Comparison of ENCODE assay signal across 24 mouse cellular contexts in genomic region chr10:45262126-45262525, GRCm38 (mm10).
DNase-seq lines count a peak whose midpoint lies in the region; ATAC-seq and TF ChIP-seq lines count a peak whose summit lies in the region.
"Had no signal": no experiment of that assay in that cellular context is flagged by ENCODE, and none has a peak within 500 bp of the region (broad histone marks: within the 10 kb centered on the region; RNA-seq: fewer than 3 reads in every experiment).

No protein-coding gene starts in this region.

- H3K4me3 ChIP-seq in embryonic facial prominence, embryonic 14.5 days (ENCODE audit: low read depth, low read length): no peak overlapping the region
- H3K4me3 ChIP-seq in embryonic facial prominence, embryonic 10.5 days: no peak overlapping the region
- no peak overlapping the region for H3K4me3 ChIP-seq in C2C12 (ENCODE audit: insufficient read depth, poor library complexity, severe bottlenecking)
- H3K4me3 ChIP-seq: embryonic facial prominence, embryonic 12.5 days; embryonic facial prominence, embryonic 15.5 days; erythroblast, embryonic 14.5 days; forebrain, embryonic 10.5 days; forebrain, embryonic 12.5 days had no signal

- no peak overlapping the region for H3K9ac ChIP-seq in embryonic facial prominence, embryonic 14.5 days (ENCODE audit: low read depth, low read length)
- H3K9ac ChIP-seq: embryonic facial prominence, embryonic 12.5 days; embryonic facial prominence, embryonic 15.5 days; forebrain, embryonic 12.5 days had no signal

- no peak overlapping the region for H3K4me2 ChIP-seq in embryonic facial prominence, embryonic 14.5 days (ENCODE audit: low read depth, low read length)
- H3K4me2 ChIP-seq: embryonic facial prominence, embryonic 12.5 days; embryonic facial prominence, embryonic 15.5 days; forebrain, embryonic 12.5 days had no signal

- peak; percentile 17 for DNase-seq in embryonic facial prominence, embryonic 14.5 days (ENCODE audit: low spot score)
- DNase-seq in embryonic facial prominence, embryonic 10.5 days (ENCODE audit: low spot score): no peak
- peak; percentile 89 for DNase-seq in Patski (ENCODE audit: low read depth, low spot score)
- DNase-seq in lung, postnatal 14 days: no peak
- DNase-seq in urinary bladder, postnatal 10 days (ENCODE audit: low spot score): no peak
- DNase-seq: adrenal gland, adult 2 months; adrenal gland, postnatal 10 days; adrenal gland, postnatal 25 days; B cell, adult 2 months; cerebellum, adult 11 months; cerebellum, adult 18-20 months; cerebellum, adult 8-10 months; cerebellum, postnatal 10 days; cerebellum, postnatal 25 days; embryo, embryonic 11 days had no signal

- 70% methylated on average over 3 of the region's 3 CpGs for WGBS in embryonic facial prominence, embryonic 14.5 days
- 89% methylated on average over 3 of the region's 3 CpGs for WGBS in embryonic facial prominence, embryonic 10.5 days

- no peak overlapping the region for H3ac ChIP-seq in C2C12 (ENCODE audit: control insufficient read depth, insufficient read length, low read depth)

- POLR2A ChIA-PET in Patski (lab: Charles Lee): interaction anchor here (1.6 kb wide), 1 partner anchor 68 kb away, joined by 4 read pairs; no protein-coding TSS in a partner anchor

- H3K36me3 ChIP-seq in embryonic facial prominence, embryonic 14.5 days (ENCODE audit: control insufficient read depth, insufficient read depth, low read length): no peaks in the 10 kb centered on the region
- H3K36me3 ChIP-seq in embryonic facial prominence, embryonic 10.5 days (replicated peaks): no peaks in the 10 kb centered on the region
- no peaks in the 10 kb centered on the region for H3K36me3 ChIP-seq in C2C12 (ENCODE audit: control insufficient read depth, insufficient read depth)
- H3K36me3 ChIP-seq: embryonic facial prominence, embryonic 12.5 days; embryonic facial prominence, embryonic 15.5 days; forebrain, embryonic 10.5 days; forebrain, embryonic 12.5 days had no signal

- CTCF ChIA-PET in Patski (lab: Charles Lee): interaction anchor here (0.9 to 1.2 kb wide), 6 partner anchors 30 to 158 kb away, joined by 3 to 4 read pairs (median 3); no protein-coding TSS in a partner anchor

- no peak for ATAC-seq in embryonic facial prominence, embryonic 14.5 days (ENCODE audit: low read depth)
- ATAC-seq in Patski: peak; percentile 86
- peak; percentile 34 to 57; a peak in 1 of 4 replicates for ATAC-seq in hematopoietic stem cell, adult 5-6 weeks (replicated peaks in 1 of 2; ENCODE audit: insufficient read depth in 1 of 2, low FRiP score in 2 of 2, low TSS enrichment in 1 of 2, low read depth in 1 of 2, poor library complexity in 2 of 2, severe bottlenecking in 2 of 2)
- ATAC-seq: forebrain, embryonic 14.5 days; forebrain, embryonic 16.5 days had no signal

- H3K79me2 ChIP-seq in C2C12 (ENCODE audit: control insufficient read depth, insufficient read depth): no peaks in the 10 kb centered on the region

- H3K79me3 ChIP-seq in C2C12 (ENCODE audit: low read depth): no peaks in the 10 kb centered on the region

- in situ Hi-C loops in Patski (cut with MboI; ENCODE audit: low pct_unique_long_range_greater_than_20kb): no loop called here

- no peaks in the 10 kb centered on the region for H3K9me3 ChIP-seq in embryonic facial prominence, embryonic 14.5 days (ENCODE audit: control insufficient read depth, low read length)
- no peaks in the 10 kb centered on the region for H3K9me3 ChIP-seq in embryonic facial prominence, embryonic 10.5 days
- H3K9me3 ChIP-seq: embryonic facial prominence, embryonic 12.5 days; embryonic facial prominence, embryonic 15.5 days; forebrain, embryonic 10.5 days; forebrain, embryonic 12.5 days had no signal

- no peak overlapping the region for H3K27ac ChIP-seq in embryonic facial prominence, embryonic 14.5 days (replicated peaks; ENCODE audit: low read depth, low read length)
- H3K27ac ChIP-seq in embryonic facial prominence, embryonic 10.5 days (replicated peaks): no peak overlapping the region
- H3K27ac ChIP-seq: embryonic facial prominence, embryonic 12.5 days; embryonic facial prominence, embryonic 15.5 days; forebrain, embryonic 10.5 days; forebrain, embryonic 12.5 days had no signal

- TF ChIP-seq CTCF in C2C12 (IDR thresholded peaks at IDR 0.05; ENCODE audit: control insufficient read depth, insufficient read depth, insufficient read length) (no peak), Patski (IDR thresholded peaks at IDR 0.05) (no peak)

- no peaks in the 10 kb centered on the region for H3K27me3 ChIP-seq in embryonic facial prominence, embryonic 14.5 days (replicated peaks; ENCODE audit: control insufficient read depth, insufficient read depth, low read length)
- no peaks in the 10 kb centered on the region for H3K27me3 ChIP-seq in embryonic facial prominence, embryonic 10.5 days (replicated peaks; ENCODE audit: low read depth, poor library complexity, severe bottlenecking)
- H3K27me3 ChIP-seq in C2C12 (ENCODE audit: control insufficient read depth, insufficient read depth, insufficient read length) (no peaks in the 10 kb centered on the region), Patski (no peaks in the 10 kb centered on the region)
- H3K27me3 ChIP-seq: embryonic facial prominence, embryonic 12.5 days; embryonic facial prominence, embryonic 15.5 days; forebrain, embryonic 12.5 days had no signal

- H3K4me1 ChIP-seq in embryonic facial prominence, embryonic 14.5 days (ENCODE audit: control insufficient read depth, insufficient read depth, low read length): no peaks in the 10 kb centered on the region
- no peaks in the 10 kb centered on the region for H3K4me1 ChIP-seq in embryonic facial prominence, embryonic 10.5 days
- H3K4me1 ChIP-seq: embryonic facial prominence, embryonic 12.5 days; embryonic facial prominence, embryonic 15.5 days; forebrain, embryonic 12.5 days had no signal

TF ChIP-seq in C2C12, 6 proteins besides CTCF, POLR2A, EP300 and RAD21:
- no peak for TF ChIP-seq USF1 (IDR thresholded peaks at IDR 0.05; ENCODE audit: low read depth)
- TF ChIP-seq MYOD1 (IDR thresholded peaks at IDR 0.05; ENCODE audit: control insufficient read depth, insufficient read length, low read depth): peak; percentile 7
- no peak for TF ChIP-seq MYOG (IDR thresholded peaks at IDR 0.05; ENCODE audit: control insufficient read depth, extremely low read depth, insufficient read length)

Comparison
In these comparisons a context has a peak if more than half of its experiments do, and no peak if none do; other contexts are left out.
1. DNase-seq: peak in embryonic facial prominence, embryonic 14.5 days (single experiment) and Patski (single experiment); none in embryonic facial prominence, embryonic 10.5 days (single experiment), lung, postnatal 14 days (single experiment) and urinary bladder, postnatal 10 days (single experiment).